Mouse (Mus musculus): ENCODE data around the gene Rrad.

GRCm38 (mm10) chr8:104601386-104601785, 29.7 kb downstream of the Rrad start:
- TF ChIP-seq GATA1 (IDR thresholded peaks at IDR 0.05; ENCODE audit: borderline replicate concordance, low read length) = no peak
- no peak for TF ChIP-seq FLI1 (IDR thresholded peaks at IDR 0.05; ENCODE audit: low read length)
